Mouse (Mus musculus) liver, embryonic 11.5 days (tissue): ENCODE data around the gene Cops2. TPM values are rescaled to one million over a fixed set of nuclear protein-coding genes. Genes with fewer than 3 reads are reported as not detected.

Experiments used
- ATAC-seq: fragments of 200-750 bp; cut with Nextera tagmentation; replicated peaks from 2 replicates; pipeline ENCODE4 v1.8.0; 2017; ENCODE audit warnings: moderate number of reproducible peaks, mild to moderate bottlenecking, moderate TSS enrichment, moderate library complexity; ENCODE audit not compliant: low FRiP score
- DNase-seq: peaks from one replicate; pipeline ENCODE4 v3.0.0-alpha.2; 2017; ENCODE audit warnings: low spot score
- H3K27ac ChIP-seq: fragments of 300-500 bp; sonication (generic); 2 replicates; pipeline ENCODE4 v1.5.1; 2014; ENCODE audit warnings: mild to moderate bottlenecking, low read depth, low read length, control low read depth
- H3K27me3 ChIP-seq: fragments of 300-500 bp; sonication (generic); replicated peaks from 2 replicates; pipeline ENCODE4 v1.6.1; 2014; ENCODE audit warnings: low read length, mixed read lengths; ENCODE audit not compliant: control insufficient read depth, insufficient read depth
- H3K36me3 ChIP-seq: fragments of 300-500 bp; sonication (generic); 2 replicates; pipeline ENCODE4 v1.6.1; 2014; ENCODE audit warnings: mild to moderate bottlenecking, low read length, moderate library complexity, mixed read lengths; ENCODE audit not compliant: control insufficient read depth, insufficient read depth
- H3K4me1 ChIP-seq: fragments of 300-500 bp; sonication (generic); replicated peaks from 2 replicates; pipeline ENCODE4 v1.6.1; 2014; ENCODE audit warnings: low read length, mixed read lengths; ENCODE audit not compliant: control insufficient read depth, insufficient read depth
- H3K4me2 ChIP-seq: fragments of 300-500 bp; sonication (generic); 2 replicates; pipeline ENCODE4 v1.6.1; 2014; ENCODE audit warnings: mild to moderate bottlenecking, control low read depth, moderate library complexity
- H3K4me3 ChIP-seq: fragments of 300-500 bp; sonication (generic); 2 replicates; pipeline ENCODE4 v1.5.1; 2014; ENCODE audit warnings: low read depth, low read length, control low read depth
- H3K9ac ChIP-seq: fragments of 300-500 bp; sonication (generic); 2 replicates; pipeline ENCODE4 v1.6.1; 2014; ENCODE audit warnings: low read depth, low read length, control low read depth
- H3K9me3 ChIP-seq: fragments of 300-500 bp; sonication (generic); 2 replicates; pipeline ENCODE4 v1.6.1; 2016; ENCODE audit warnings: low read length, inconsistent platforms, mixed read lengths; ENCODE audit not compliant: control insufficient read depth
- WGBS: fragments of 180-500 bp; shearing (Covaris S2); extraction: QIAGEN DNeasy Blood & Tissue Kit; methylation state at CpG from one replicate; pipeline ENCODE4 v1.1.7; 2014; 5-methylcytosine and 5-hydroxymethylcytosine counted together
- polyA plus RNA-seq: library from polyadenylated mRNA; unstranded; fragments of >200 nt; fragmentation: Nextera tagmentation; extraction: Ambion mirVana; gene quantifications from 2 replicates; pipeline ENCODE4 v1.2.1, GENCODE M21; 2014

Gene Cops2
- polyA plus RNA-seq, 1 experiment from 2014 or later = 83.3 TPM

DNA sequence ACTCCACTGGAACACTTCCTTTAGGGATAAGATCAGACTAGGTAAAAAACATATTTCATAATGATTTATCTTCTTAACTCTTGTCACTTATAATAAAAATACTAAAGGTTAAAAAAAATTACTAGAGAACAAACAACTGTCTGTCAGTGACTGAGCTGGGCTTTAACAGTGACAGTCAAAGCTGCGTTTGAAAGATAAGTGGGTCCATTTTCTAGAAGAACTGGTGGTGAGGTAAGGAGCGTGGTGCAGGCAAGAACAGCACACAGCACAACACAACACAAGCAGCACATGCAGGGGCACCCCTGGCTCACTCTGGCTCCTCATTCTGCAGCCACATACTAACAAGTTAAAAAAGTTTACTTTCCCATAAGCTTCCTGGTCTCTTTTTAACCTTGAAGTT is 7.7 kb downstream of the Cops2 start:
- 48% methylated on average over 2 of the region's 2 CpGs for WGBS
- peak overlapping the region; percentile 77 for H3K27ac ChIP-seq
- peak; percentile 93 for ATAC-seq
- H3K9me3 ChIP-seq = no peaks in the 10 kb centered on the region
- peaks cover 12% of the 10 kb centered on the region; the same call in 1 of the 2 replicates for H3K36me3 ChIP-seq
- peaks cover 28% of the 10 kb centered on the region for H3K4me1 ChIP-seq
- no peak for DNase-seq
- no peak overlapping the region; the same call in 1 of the 2 replicates for H3K4me3 ChIP-seq
- H3K9ac ChIP-seq = peak overlapping the region; percentile 50; the same call in 1 of the 2 replicates
- H3K4me2 ChIP-seq = peak overlapping the region; percentile 39
- no peaks in the 10 kb centered on the region for H3K27me3 ChIP-seq

DNA sequence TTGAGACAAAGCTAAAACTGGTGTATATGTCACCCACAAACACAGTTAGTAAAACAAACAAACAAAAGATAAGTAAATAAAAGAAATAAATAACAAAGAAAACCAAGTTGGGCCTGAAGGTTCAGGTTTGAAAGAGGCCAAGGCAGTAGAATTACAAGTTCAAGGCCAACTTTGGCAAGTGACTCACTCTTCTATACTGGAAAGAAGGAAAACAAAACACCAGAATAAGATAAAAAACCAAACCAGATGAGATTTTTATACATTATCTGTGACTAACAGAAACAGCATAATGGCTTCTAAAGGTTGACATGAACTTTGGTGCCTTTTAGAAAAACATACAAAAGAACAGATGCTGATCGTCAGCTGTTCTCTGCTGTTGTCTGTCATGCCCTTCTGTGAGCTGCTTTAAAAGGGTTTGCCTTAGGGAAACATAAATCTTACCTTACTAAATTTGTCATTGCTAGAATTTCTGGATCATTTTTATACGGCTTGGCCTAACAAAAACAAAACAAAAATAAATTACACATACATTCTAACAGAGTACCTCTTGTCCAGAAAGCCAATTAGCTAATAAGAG is 20.1 kb downstream of the Cops2 start:
- no peak overlapping the region for H3K4me2 ChIP-seq
- H3K9me3 ChIP-seq = no peaks in the 10 kb centered on the region
- no peaks in the 10 kb centered on the region for H3K27me3 ChIP-seq
- WGBS = 87% methylated on average over 2 of the region's 2 CpGs
- no peak overlapping the region for H3K27ac ChIP-seq
- H3K9ac ChIP-seq = no peak overlapping the region
- H3K4me1 ChIP-seq = no peaks in the 10 kb centered on the region
- peaks cover 32% of the 10 kb centered on the region for H3K36me3 ChIP-seq
- ATAC-seq (no peak), DNase-seq (no peak)
- H3K4me3 ChIP-seq = no peak overlapping the region

DNA sequence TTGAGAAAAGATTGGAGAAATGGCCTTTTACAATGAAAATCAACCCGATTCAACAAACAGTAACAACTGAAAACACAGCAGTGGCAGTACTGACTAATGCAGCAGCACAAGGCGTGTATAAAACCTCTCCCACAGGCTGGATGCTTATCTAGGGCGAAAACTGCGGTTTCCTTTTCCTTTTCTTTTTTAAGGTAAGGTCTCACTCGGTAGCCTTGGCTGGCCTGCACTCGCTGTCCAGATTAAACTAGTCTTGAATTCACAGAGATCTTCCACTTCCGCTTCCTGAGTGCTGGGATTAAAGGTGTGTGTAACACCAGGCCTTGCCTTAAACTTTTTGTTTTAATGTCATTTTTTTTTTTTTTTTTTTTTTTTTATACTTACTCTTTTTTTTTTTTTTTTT is 20.8 kb downstream of the Cops2 start:
- ATAC-seq (no peak), DNase-seq (no peak)
- Histone ChIP-seq H3K27ac (no peak overlapping the region), H3K9me3 (no peaks in the 10 kb centered on the region), H3K4me1 (no peaks in the 10 kb centered on the region), H3K4me2 (no peak overlapping the region), H3K27me3 (no peaks in the 10 kb centered on the region), H3K4me3 (no peak overlapping the region), H3K9ac (no peak overlapping the region), H3K36me3 (peaks cover 31% of the 10 kb centered on the region)
- 80% methylated on average over 7 of the region's 7 CpGs for WGBS

DNA sequence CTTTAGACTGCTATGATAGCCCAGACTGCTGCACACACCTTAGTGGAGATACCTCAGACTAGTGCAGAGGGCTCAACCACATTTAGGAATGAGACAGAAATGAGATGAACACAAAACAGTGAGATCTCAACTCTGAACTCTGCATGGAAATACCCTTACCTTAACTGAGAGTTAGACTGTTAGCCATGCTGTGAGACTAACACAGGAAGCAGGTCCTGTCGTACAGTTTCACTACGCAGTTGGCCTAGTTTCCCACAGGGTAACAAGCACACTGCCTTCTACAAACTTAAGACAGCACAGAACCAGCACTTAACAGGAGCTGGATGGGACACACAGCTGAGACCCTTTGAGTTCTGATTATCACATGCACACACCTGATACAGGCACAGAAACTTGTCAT is 29.0 kb downstream of the Cops2 start:
- Histone ChIP-seq H3K36me3 (peaks cover 10% of the 10 kb centered on the region; the same call in 1 of the 2 replicates), H3K4me2 (no peak overlapping the region), H3K4me1 (no peaks in the 10 kb centered on the region), H3K9me3 (no peaks in the 10 kb centered on the region), H3K27ac (no peak overlapping the region), H3K4me3 (no peak overlapping the region), H3K27me3 (no peaks in the 10 kb centered on the region), H3K9ac (no peak overlapping the region)
- no peak for ATAC-seq
- WGBS = 95% methylated on average over 2 of the region's 2 CpGs
- DNase-seq = no peak

DNA sequence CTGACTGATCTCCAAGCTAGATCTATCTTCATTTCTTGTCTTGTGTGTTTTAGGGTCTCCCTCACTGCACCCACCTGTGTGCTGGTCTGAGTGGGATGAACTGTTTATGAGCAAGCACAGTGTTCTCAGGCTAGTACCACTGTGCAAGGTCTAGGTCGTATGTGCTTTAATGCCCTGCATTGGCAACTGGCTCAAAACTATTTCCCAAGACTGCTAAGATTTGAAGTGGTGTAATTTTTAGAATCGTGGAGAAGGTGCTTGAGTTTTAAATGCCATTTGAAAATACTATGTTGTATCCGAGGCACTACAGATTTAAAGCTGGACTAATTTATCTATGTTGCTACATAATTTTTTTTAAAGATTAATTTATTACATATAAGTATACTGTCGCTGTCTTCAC is 31.0 kb downstream of the Cops2 start:
- ATAC-seq (no peak), DNase-seq (no peak)
- Histone ChIP-seq H3K4me2 (no peak overlapping the region), H3K27ac (no peak overlapping the region), H3K9ac (no peak overlapping the region), H3K27me3 (no peaks in the 10 kb centered on the region), H3K4me1 (no peaks in the 10 kb centered on the region), H3K4me3 (no peak overlapping the region), H3K36me3 (peaks cover 8% of the 10 kb centered on the region; the same call in 1 of the 2 replicates), H3K9me3 (no peaks in the 10 kb centered on the region)
- WGBS = 88% methylated on average over 4 of the region's 4 CpGs

DNA sequence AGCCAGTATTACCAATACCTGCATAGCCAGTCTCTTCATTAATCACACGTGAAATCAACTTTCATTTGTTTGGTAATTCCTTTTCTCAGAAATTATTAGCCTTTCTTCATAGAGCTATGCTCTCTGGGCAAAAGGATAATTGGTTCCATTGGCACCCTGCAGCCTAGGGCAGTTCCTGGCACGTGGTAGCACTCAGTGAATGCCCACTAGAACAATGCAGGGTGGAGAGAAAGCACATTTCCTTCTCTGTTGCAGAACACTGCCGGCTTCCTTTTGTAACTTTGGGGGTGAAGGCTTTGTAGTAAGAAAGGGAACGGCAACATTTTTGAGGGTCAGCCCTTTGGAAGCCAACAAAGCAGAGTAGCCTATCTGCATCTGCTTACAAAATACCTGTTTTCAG is 32.7 kb downstream of the Cops2 start:
- 75% methylated on average over 4 of the region's 4 CpGs for WGBS
- no peak for ATAC-seq

DNA sequence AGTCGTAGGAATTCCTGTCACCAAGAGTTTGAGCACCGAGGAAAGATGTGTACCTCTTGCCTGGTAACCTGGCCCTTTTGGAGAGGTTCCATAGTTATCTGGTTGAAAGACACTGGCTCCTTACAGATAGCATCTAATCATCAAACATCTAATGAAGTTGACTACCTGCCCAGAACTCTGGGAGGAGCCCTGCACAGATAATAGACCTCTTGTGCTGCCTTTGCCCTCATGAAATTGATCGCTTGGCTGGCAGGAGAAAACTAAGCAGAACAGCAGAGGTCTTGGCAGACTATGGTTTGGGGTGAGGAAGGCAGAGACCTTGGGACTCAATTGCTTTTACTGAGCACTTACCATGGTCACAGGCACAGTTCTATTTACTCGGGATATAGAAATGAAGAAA is 38.5 kb downstream of the Cops2 start:
- Histone ChIP-seq H3K9ac (no peak overlapping the region), H3K9me3 (no peaks in the 10 kb centered on the region), H3K4me3 (no peak overlapping the region), H3K4me2 (no peak overlapping the region), H3K36me3 (no peaks in the 10 kb centered on the region), H3K27me3 (no peaks in the 10 kb centered on the region), H3K4me1 (no peaks in the 10 kb centered on the region), H3K27ac (no peak overlapping the region)
- DNase-seq = no peak
- 82% methylated on average over 4 of the region's 4 CpGs for WGBS
- no peak for ATAC-seq

More for the DNA sequence above, 32.7 kb downstream of the Cops2 start:
- Histone ChIP-seq H3K4me3 (no peak overlapping the region), H3K27ac (no peak overlapping the region), H3K4me2 (no peak overlapping the region), H3K9ac (no peak overlapping the region), H3K27me3 (no peaks in the 10 kb centered on the region), H3K36me3 (peaks cover 3% of the 10 kb centered on the region; the same call in 1 of the 2 replicates), H3K9me3 (no peaks in the 10 kb centered on the region), H3K4me1 (no peaks in the 10 kb centered on the region)
- no peak for DNase-seq

DNA sequence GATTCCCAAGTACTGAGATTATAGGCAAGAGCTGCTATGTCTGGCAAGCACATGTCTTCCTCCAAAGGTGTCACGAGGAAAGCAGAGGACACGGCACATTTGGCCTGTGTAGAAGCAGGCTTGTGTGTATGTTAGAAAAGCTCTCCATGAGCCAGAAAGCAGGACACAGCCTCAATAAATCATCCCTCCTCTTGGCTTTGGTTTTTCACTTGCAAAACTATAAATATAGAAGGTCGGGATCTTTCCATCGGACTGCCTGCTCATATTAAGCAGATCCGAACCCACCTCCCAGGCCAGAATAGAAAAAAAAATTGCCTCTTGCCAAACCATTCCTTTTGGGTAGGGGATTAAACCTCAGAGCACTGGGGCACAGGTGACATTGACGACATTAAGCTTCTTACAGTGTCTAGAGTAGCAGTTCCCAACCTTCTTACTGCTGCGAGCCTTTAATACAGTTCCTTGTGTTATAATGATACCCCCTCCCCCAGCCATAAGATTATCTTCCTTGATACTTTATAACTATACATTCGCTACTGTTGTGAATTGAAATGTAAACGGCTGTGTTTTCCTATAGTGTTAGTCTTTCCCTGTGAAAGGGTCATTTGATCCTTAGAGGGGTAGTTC is 44.9 kb downstream of the Cops2 start:
- no peak overlapping the region for H3K27ac ChIP-seq
- H3K9ac ChIP-seq = no peak overlapping the region
- no peaks in the 10 kb centered on the region for H3K27me3 ChIP-seq
- ATAC-seq (no peak), DNase-seq (no peak)
- H3K4me2 ChIP-seq = no peak overlapping the region
- no peaks in the 10 kb centered on the region for H3K4me1 ChIP-seq
- no peaks in the 10 kb centered on the region for H3K9me3 ChIP-seq
- no peaks in the 10 kb centered on the region for H3K36me3 ChIP-seq
- no peak overlapping the region for H3K4me3 ChIP-seq
- WGBS = 78% methylated on average over 9 of the region's 9 CpGs

DNA sequence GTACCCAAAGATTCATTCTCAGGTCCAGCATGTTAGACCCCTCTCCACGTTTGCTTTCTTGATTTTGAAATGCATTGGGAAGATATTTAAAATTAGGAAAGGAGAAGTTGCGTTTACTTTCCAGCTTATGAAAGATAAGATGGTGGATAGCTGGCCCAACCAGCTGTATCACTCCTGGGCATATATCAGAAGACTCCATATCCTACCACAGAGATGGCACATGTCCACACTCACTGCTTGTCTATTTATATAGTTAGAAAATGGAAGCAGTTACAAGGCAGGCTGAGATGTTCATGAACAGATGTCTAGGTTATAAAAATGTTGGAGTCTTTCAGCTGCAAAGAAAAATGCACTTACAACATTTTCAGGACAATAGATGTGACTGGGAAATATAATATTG is 47.6 kb downstream of the Cops2 start:
- Histone ChIP-seq H3K4me1 (no peaks in the 10 kb centered on the region), H3K9me3 (no peaks in the 10 kb centered on the region), H3K36me3 (no peaks in the 10 kb centered on the region), H3K4me2 (no peak overlapping the region), H3K27me3 (no peaks in the 10 kb centered on the region), H3K9ac (no peak overlapping the region), H3K27ac (no peak overlapping the region), H3K4me3 (no peak overlapping the region)
- DNase-seq = no peak
- ATAC-seq = no peak
- 53% methylated on average over 2 of the region's 2 CpGs for WGBS
